Mouse (Mus musculus): ENCODE data around the gene Polq. TPM values are rescaled to one million over a fixed set of nuclear protein-coding genes. Genes with fewer than 3 reads are reported as not detected.

Polq gene
- total RNA-seq (2023; ENCODE audit: inconsistent age): 5.6 to 6.5 TPM (median 6.3 TPM) in 4 replicates

DNA sequence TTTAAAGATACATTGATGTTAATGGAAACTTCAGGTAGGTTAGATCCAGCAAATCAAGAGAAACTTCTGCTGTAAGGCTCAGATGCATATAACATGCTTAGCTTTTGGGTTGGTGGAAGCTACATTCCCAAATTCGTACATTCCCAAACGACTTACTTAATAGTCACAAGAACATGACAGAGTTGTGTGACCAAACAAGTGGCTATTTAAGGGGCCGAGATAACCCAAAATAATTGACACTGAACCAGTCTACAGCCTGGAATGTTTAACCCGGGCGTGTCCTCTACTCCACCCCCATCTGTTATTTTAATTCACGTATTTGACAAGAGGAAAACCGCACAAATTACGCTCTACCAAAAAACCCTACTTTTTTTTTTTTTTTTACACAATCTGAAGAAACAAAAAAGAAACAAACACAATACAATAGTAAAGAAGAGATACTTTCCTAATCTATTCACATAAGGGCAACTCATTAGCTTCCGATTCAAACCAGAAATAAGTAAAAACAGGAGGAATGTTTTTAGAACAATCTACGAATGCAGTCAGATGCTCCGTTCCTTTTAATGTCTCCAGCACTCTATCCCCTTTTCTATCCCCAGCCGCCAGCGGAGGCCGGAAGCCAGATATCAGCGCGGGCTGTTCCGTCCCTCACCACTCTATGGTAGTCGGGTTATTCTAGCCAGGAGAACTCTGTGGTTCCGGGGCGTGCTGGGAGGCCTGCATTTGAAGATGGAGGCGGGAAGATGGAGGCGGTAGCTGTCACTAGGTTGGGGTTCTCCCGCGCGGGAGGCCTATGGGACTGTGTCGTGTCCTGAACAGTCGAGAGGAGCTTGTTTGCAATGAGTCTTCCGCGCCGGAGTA is at the start of gene Polq:
TSS of gene Polq (plus strand) at position 726 of the 861 bp plus-strand sequence.

GRCm38 (mm10) chr16:36989999-36990625 is 21.5 kb upstream of the Polq start, which contains the start of gene Fbxo40:
TSS of gene Fbxo40 (minus strand) at chr16:36990467.

Other genes starting within 250 kb of the Polq start
- gene Slc15a2, start 226.8 kb upstream of the Polq start, total RNA-seq (2023; ENCODE audit: inconsistent age): 10.6 to 82.9 TPM (median 26.5 TPM) in 4 replicates
- 67.6 to 115 TPM (median 93.9 TPM) in 4 replicates for gene Iqcb1, start 183.4 kb upstream of the Polq start, total RNA-seq (2023; ENCODE audit: inconsistent age)
- 12.3 to 14.5 TPM (median 13.4 TPM) in 4 replicates for gene Eaf2, start 136.8 kb upstream of the Polq start, total RNA-seq (2023; ENCODE audit: inconsistent age)
- gene Golgb1, start 136.6 kb upstream of the Polq start, total RNA-seq (2023; ENCODE audit: inconsistent age): 39.8 to 47.3 TPM (median 43.4 TPM) in 4 replicates
- 386 to 409 TPM (median 390 TPM) in 4 replicates for gene Hcls1, start 76.8 kb upstream of the Polq start, total RNA-seq (2023; ENCODE audit: inconsistent age)
- gene Fbxo40, start 21.3 kb upstream of the Polq start, total RNA-seq (2023; ENCODE audit: inconsistent age): 0.09 to 1.3 TPM (median 0.29 TPM) in 4 replicates